Mouse (Mus musculus): ENCODE measurements around the gene Fbxl22. TPM values are rescaled to one million over a fixed set of nuclear protein-coding genes. Genes with fewer than 3 reads are reported as not detected.
A peak's percentile ranks its signal among the peaks of the same experiment; 100 is the strongest.

Fbxl22 gene
- polyA plus RNA-seq, 1 experiment from 2014 or later, result 14.7 TPM

DNA sequence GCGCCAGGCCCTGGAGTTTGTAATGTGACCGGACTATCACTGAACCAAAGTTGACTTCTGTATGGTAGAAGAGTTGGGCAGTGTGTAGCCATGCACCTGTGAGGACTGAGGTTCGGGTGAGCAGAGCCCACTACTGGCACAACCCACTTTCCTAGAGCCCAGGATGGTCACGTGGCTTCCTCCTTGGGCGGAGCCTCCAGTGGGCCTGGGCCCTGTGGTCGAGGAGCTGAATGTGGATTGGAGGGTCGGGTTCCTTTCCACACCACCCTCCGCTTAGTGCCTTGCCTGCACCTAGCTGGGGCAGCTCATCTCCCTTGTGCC is 2.1 kb downstream of the Fbxl22 start:
- WGBS, result 0% methylated on average over 8 of the region's 8 CpGs
- Histone ChIP-seq H3K27me3 (replicated peaks; ENCODE audit: control insufficient read depth, insufficient read depth, low read length) (no peaks in the 10 kb centered on the region), H3K4me1 (ENCODE audit: control insufficient read depth, insufficient read depth, low read length) (peaks cover 11% of the 10 kb centered on the region), H3K27ac (replicated peaks; ENCODE audit: low read depth, low read length) (peak overlapping the region; percentile 94), H3K9ac (ENCODE audit: low read depth, low read length) (peak overlapping the region; percentile 86), H3K4me2 (ENCODE audit: low read depth, low read length) (peak overlapping the region; percentile 93), H3K9me3 (ENCODE audit: control insufficient read depth, low read length) (no peaks in the 10 kb centered on the region), H3K36me3 (ENCODE audit: control insufficient read depth, insufficient read depth, low read length) (peaks cover 38% of the 10 kb centered on the region), H3K4me3 (ENCODE audit: low read depth, low read length) (peak overlapping the region; percentile 61)
- peak; percentile 84 for ATAC-seq (ENCODE audit: low read depth)
- DNase-seq (ENCODE audit: low spot score), result peak; percentile 96

DNA sequence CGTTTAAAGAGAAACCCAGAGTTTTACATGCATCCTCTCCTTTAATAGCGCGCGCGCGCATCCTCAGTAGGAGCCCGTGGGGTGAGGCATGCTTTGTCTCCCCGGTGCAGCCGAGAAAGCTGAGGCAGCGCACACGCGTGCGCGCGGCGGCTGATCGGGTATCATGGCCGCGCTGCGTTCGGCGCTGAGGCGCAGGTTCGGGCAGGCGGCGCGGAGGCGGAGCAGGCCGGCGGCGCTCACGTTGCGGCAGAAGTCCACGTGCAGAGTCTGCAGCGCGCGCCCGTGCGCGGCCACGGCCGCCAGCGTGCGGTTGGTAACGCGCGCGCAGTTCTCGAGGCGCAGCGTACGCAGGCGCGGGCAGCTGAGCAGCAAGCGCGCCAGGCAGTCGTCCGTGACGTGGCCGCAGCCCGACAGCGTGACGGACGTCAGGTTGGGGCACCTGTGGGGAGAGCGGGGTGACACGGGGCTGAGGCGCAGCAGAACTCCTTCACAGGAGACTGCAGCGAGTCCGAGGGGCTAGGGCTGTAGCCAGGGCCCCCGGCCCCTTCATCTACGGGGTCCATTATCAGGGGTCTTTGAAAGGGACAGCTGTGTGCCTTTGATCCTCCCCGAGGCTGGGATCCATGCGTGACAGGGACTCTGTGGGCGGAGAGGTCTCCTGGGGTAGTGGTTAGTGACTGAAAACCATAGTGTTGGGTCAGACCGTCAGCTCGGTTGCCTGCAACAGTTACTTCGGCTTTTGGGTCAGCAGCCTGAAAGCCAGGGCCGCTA is 2.6 kb downstream of the Fbxl22 start:
- peak overlapping the region; percentile 61 for H3K4me3 ChIP-seq (ENCODE audit: low read depth, low read length)
- H3K27me3 ChIP-seq (replicated peaks; ENCODE audit: control insufficient read depth, insufficient read depth, low read length), result no peaks in the 10 kb centered on the region
- peak overlapping the region; percentile 86 for H3K9ac ChIP-seq (ENCODE audit: low read depth, low read length)
- no peaks in the 10 kb centered on the region for H3K9me3 ChIP-seq (ENCODE audit: control insufficient read depth, low read length)
- peak; percentile 90 for ATAC-seq (ENCODE audit: low read depth)
- peaks cover 11% of the 10 kb centered on the region for H3K4me1 ChIP-seq (ENCODE audit: control insufficient read depth, insufficient read depth, low read length)
- H3K4me2 ChIP-seq (ENCODE audit: low read depth, low read length), result peak overlapping the region; percentile 93
- H3K36me3 ChIP-seq (ENCODE audit: control insufficient read depth, insufficient read depth, low read length), result peaks cover 32% of the 10 kb centered on the region
- under 1% methylated on average over 61 of the region's 78 CpGs for WGBS
- H3K27ac ChIP-seq (replicated peaks; ENCODE audit: low read depth, low read length), result peak overlapping the region; percentile 94
- DNase-seq (ENCODE audit: low spot score), result peak; percentile 97

DNA sequence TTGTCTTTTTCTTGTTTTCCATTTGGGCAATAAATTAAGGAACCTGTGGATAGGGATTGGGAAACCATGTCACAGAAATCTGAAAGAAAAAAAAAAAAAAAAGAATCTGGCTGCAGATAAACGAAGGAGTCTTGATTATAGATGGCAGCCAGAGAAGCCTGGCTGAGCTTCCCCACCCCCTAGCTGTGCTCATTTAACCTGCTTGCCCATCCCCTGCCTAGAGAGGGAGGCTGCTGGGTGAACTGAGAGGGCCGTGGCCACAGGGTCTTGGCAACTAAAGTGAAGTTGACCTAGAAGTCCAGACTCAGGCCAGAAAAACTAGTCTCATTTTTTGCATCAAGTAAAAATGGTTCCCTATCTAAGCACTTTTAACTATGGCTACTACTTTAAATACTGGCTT is 3.4 kb downstream of the Fbxl22 start:
- peak; percentile 31 for DNase-seq (ENCODE audit: low spot score)
- peak overlapping the region; percentile 61 for H3K4me3 ChIP-seq (ENCODE audit: low read depth, low read length)
- H3K27ac ChIP-seq (replicated peaks; ENCODE audit: low read depth, low read length), result peak overlapping the region; percentile 94
- peaks cover 28% of the 10 kb centered on the region for H3K36me3 ChIP-seq (ENCODE audit: control insufficient read depth, insufficient read depth, low read length)
- no peak for ATAC-seq (ENCODE audit: low read depth)
- no peaks in the 10 kb centered on the region for H3K9me3 ChIP-seq (ENCODE audit: control insufficient read depth, low read length)
- WGBS, result 4% methylated on average over 2 of the region's 2 CpGs
- H3K27me3 ChIP-seq (replicated peaks; ENCODE audit: control insufficient read depth, insufficient read depth, low read length), result no peaks in the 10 kb centered on the region
- peak overlapping the region; percentile 86 for H3K9ac ChIP-seq (ENCODE audit: low read depth, low read length)
- peaks cover 11% of the 10 kb centered on the region for H3K4me1 ChIP-seq (ENCODE audit: control insufficient read depth, insufficient read depth, low read length)
- peak overlapping the region; percentile 93 for H3K4me2 ChIP-seq (ENCODE audit: low read depth, low read length)

DNA sequence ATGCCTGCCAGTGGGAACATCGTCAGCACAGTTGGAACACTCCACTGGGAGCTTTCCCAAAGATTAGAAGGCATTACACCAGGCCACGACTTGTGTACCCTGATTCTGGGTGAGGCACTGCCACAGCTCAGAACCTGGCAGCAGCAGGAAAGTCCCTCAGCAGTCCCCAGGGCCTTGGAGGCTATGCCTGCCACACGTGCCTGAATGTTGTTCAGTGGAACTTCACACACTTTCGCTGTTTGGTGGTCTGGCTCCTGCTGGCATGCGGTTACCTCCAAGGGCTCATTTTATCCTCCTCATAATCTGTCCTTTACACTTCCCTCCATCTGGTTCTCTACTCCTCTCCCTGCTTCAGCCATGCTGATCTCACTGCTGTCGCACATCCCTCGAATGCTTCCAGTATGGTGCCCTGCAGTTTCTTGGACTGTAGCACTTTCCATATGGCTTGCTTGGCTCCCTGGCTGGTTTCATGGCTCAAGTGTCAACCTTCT is 4.0 kb downstream of the Fbxl22 start:
- no peak for ATAC-seq (ENCODE audit: low read depth)
- 65% methylated on average over 7 of the region's 7 CpGs for WGBS
- Histone ChIP-seq H3K36me3 (ENCODE audit: control insufficient read depth, insufficient read depth, low read length) (peaks cover 29% of the 10 kb centered on the region), H3K4me3 (ENCODE audit: low read depth, low read length) (no peak overlapping the region), H3K9me3 (ENCODE audit: control insufficient read depth, low read length) (no peaks in the 10 kb centered on the region), H3K4me1 (ENCODE audit: control insufficient read depth, insufficient read depth, low read length) (peaks cover 11% of the 10 kb centered on the region), H3K27ac (replicated peaks; ENCODE audit: low read depth, low read length) (peak overlapping the region; percentile 94), H3K27me3 (replicated peaks; ENCODE audit: control insufficient read depth, insufficient read depth, low read length) (no peaks in the 10 kb centered on the region), H3K9ac (ENCODE audit: low read depth, low read length) (peak overlapping the region; percentile 86; the same call in 1 of the 2 replicates), H3K4me2 (ENCODE audit: low read depth, low read length) (peak overlapping the region; percentile 93; the same call in 1 of the 2 replicates)
- no peak for DNase-seq (ENCODE audit: low spot score)

DNA sequence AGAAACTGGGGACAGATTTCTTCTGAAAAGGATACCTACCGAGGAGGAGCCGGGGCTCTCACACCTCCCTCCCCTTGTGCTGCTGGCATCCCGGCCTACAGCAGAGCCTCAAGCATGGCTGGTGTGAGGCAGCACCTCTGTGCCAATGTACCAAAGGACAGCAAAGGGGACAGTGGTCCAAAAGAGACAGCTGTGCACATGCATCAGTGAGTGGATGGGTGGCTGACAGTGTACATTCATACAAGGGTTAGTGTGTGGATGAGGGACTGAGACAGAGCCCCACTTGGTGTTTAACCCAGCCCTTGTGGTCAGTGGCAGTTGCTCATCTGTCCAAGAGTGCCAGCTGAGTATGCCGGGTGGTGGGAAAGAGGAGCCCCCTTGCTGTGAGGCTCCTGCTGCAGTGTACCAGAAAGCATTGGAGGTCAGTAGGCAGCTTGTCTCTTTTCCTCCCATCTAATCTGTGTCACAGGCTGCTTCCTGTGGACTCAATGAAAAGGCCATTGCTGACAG is 5.4 kb downstream of the Fbxl22 start:
- no peak for ATAC-seq (ENCODE audit: low read depth)
- peaks cover 34% of the 10 kb centered on the region for H3K36me3 ChIP-seq (ENCODE audit: control insufficient read depth, insufficient read depth, low read length)
- WGBS, result 88% methylated on average over 4 of the region's 4 CpGs
- no peak overlapping the region for H3K9ac ChIP-seq (ENCODE audit: low read depth, low read length)
- peaks cover 11% of the 10 kb centered on the region for H3K4me1 ChIP-seq (ENCODE audit: control insufficient read depth, insufficient read depth, low read length)
- H3K4me2 ChIP-seq (ENCODE audit: low read depth, low read length), result no peak overlapping the region
- no peaks in the 10 kb centered on the region for H3K27me3 ChIP-seq (replicated peaks; ENCODE audit: control insufficient read depth, insufficient read depth, low read length)
- H3K4me3 ChIP-seq (ENCODE audit: low read depth, low read length), result no peak overlapping the region
- no peaks in the 10 kb centered on the region for H3K9me3 ChIP-seq (ENCODE audit: control insufficient read depth, low read length)
- DNase-seq (ENCODE audit: low spot score), result no peak
- no peak overlapping the region for H3K27ac ChIP-seq (replicated peaks; ENCODE audit: low read depth, low read length)

DNA sequence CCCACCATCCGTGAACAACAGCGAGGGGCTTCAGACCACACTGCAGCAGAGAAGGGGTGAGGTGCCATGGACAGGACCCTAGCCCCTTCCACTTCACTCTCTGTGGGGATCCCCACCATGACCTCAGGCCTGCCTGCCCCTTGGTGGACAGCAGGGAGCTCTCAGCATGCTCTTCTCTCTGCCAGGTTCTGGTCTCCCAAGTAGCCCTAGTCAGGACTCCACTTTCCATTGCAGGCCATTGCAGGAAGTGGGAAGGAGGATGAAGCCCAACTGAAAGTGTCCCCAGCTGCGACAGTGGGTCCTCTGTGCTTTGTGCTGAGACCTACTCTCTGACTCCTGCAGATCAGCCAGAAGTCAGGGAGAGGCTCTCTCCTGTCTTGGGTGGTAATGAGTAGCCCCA is 6.7 kb downstream of the Fbxl22 start:
- Histone ChIP-seq H3K4me3 (ENCODE audit: low read depth, low read length) (no peak overlapping the region), H3K27me3 (replicated peaks; ENCODE audit: control insufficient read depth, insufficient read depth, low read length) (no peaks in the 10 kb centered on the region), H3K9me3 (ENCODE audit: control insufficient read depth, low read length) (no peaks in the 10 kb centered on the region), H3K4me1 (ENCODE audit: control insufficient read depth, insufficient read depth, low read length) (peaks cover 10% of the 10 kb centered on the region), H3K27ac (replicated peaks; ENCODE audit: low read depth, low read length) (no peak overlapping the region), H3K36me3 (ENCODE audit: control insufficient read depth, insufficient read depth, low read length) (peaks cover 34% of the 10 kb centered on the region), H3K4me2 (ENCODE audit: low read depth, low read length) (no peak overlapping the region), H3K9ac (ENCODE audit: low read depth, low read length) (no peak overlapping the region)
- DNase-seq (ENCODE audit: low spot score) (no peak), ATAC-seq (ENCODE audit: low read depth) (no peak)
- 77% methylated on average over 3 of the region's 3 CpGs for WGBS

DNA sequence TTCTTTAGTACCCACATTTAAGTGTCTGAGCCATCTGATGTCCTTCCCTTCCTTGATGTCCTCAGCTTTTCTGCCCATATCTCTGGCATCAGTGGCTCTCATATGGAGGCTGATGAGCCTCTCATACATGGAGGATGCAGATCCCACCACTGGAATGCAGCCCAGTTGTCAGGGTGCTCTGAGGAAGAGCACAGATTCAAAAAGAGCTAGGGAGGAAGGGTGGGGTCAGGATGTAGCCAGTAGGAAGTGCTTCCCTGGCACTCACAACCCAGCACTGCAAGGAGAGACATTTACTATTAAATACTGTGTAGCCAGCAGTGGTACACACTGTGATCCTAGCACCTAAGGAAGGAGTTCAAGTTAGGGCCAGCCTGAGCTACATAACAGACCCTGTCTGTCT is 8.0 kb downstream of the Fbxl22 start:
- Histone ChIP-seq H3K36me3 (ENCODE audit: control insufficient read depth, insufficient read depth, low read length) (peaks cover 46% of the 10 kb centered on the region), H3K4me3 (ENCODE audit: low read depth, low read length) (no peak overlapping the region), H3K27me3 (replicated peaks; ENCODE audit: control insufficient read depth, insufficient read depth, low read length) (no peaks in the 10 kb centered on the region), H3K27ac (replicated peaks; ENCODE audit: low read depth, low read length) (no peak overlapping the region), H3K4me2 (ENCODE audit: low read depth, low read length) (no peak overlapping the region), H3K9me3 (ENCODE audit: control insufficient read depth, low read length) (no peaks in the 10 kb centered on the region), H3K4me1 (ENCODE audit: control insufficient read depth, insufficient read depth, low read length) (peaks cover 8% of the 10 kb centered on the region), H3K9ac (ENCODE audit: low read depth, low read length) (no peak overlapping the region)
- DNase-seq (ENCODE audit: low spot score) (no peak), ATAC-seq (ENCODE audit: low read depth) (no peak)

DNA sequence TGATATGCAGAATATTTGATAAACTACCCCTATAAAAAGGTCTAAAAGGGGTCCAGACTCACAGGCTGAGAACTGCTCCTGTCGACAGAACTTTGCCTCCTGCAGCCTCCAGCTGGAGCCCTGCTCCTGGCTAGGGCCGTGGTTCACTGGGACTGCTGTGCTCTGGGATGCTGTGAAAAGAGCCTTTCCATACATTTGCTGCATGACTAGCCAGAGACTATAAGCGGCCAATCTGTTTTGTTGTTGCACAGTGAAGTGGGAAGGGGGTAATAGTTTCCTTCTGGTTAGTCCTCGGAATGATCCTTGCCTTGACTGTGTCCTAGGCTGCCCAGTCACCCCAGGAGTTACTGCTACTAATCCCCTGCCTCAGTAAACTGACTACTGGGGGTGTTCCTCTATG is 8.4 kb downstream of the Fbxl22 start:
- Histone ChIP-seq H3K27ac (replicated peaks; ENCODE audit: low read depth, low read length) (no peak overlapping the region), H3K4me3 (ENCODE audit: low read depth, low read length) (no peak overlapping the region), H3K27me3 (replicated peaks; ENCODE audit: control insufficient read depth, insufficient read depth, low read length) (no peaks in the 10 kb centered on the region), H3K36me3 (ENCODE audit: control insufficient read depth, insufficient read depth, low read length) (peaks cover 50% of the 10 kb centered on the region), H3K4me1 (ENCODE audit: control insufficient read depth, insufficient read depth, low read length) (peaks cover 8% of the 10 kb centered on the region), H3K9ac (ENCODE audit: low read depth, low read length) (no peak overlapping the region), H3K4me2 (ENCODE audit: low read depth, low read length) (no peak overlapping the region), H3K9me3 (ENCODE audit: control insufficient read depth, low read length) (no peaks in the 10 kb centered on the region)
- ATAC-seq (ENCODE audit: low read depth) (peak; percentile 64; the same call in 1 of the 2 replicates), DNase-seq (ENCODE audit: low spot score) (peak; percentile 30)
- WGBS, result 61% methylated on average over 4 of the region's 4 CpGs
